Mouse (Mus musculus) MEL-GATA-1-ER (cell line): Measurements from ENCODE around the gene Shmt1.
"Not testable (repeated sequence)": the region's sequence is repeated elsewhere in the genome, so short reads cannot be mapped to it uniquely, and the experiment has no call there.

Experiments
- DNase-seq: peaks from one replicate; pipeline ENCODE4 v3.0.0-alpha.2; 2012; ENCODE audit warnings: low read depth; ENCODE audit errors: extremely low read depth

The Shmt1 gene

DNA sequence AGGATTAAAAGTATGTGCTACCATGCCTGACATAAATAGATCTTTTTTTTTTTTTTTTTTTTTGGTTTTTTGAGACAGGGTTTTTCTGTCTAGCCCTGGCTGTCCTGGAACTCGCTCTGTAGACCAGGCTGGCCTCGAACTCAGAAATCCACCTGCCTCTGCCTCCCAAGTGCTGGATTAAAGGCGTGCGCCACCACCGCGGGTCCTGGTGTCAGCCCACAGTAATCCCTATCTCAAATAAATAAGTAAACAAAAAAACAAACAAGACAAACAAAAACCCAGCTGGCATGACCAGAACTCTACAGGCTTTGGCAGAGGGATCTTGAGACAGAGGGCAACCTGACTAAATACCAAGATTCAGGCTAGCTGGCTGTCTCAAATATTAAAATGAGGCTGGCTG is at the start of gene Shmt1:
Gene Shmt1, minus strand, starts transcription at position 101 of the 400 bp plus-strand sequence.
- not testable (repeated sequence) for DNase-seq

DNA sequence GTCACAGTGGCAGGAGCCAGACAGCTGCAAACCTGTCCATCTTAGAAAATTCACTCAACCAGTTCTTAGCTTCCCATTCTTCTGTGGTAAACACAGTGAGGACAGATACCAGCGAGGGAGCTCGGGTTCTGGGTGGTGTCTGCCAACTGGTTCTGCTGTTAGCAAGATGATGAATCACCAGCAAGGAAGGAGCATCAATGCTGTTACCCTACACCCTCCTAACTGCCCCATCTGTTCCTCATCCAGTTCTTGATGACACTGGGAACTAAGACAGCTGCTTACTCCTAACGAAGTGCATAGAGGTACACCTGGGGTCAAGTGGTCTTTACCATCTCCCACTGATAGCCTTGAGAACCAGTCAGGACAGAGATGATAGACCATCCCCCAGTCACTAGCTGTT is 45.1 kb upstream of the Shmt1 start:
- no peak for DNase-seq

DNA sequence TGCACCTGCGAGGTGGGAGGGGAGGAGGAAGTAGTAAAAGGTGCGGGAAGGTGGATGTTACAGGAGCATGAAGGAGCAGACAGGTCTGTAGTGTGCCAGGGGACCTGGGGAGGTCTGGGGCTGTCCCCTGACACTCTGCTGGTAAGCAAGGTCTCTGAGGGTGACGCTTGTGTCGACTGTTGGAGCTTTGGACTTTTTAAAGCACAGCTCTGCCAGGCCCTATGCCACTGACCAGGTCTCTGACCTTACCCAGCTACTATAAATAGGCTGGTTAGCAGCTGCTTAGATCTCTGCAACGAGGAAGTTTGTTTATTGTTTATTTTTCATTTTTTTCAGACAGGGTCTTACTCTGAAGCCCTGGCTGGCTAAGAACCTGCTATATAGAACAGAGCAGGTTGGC is 33.9 kb upstream of the Shmt1 start:
- no peak for DNase-seq

- no peak for DNase-seq
These were observed 31.9 kb upstream of the Shmt1 start for GRCm38 (mm10) chr11:60843412-60843811.

GRCm38 (mm10) chr11:60841467-60842200 is 30.1 kb upstream of the Shmt1 start:
- DNase-seq: no peak

GRCm38 (mm10) chr11:60837644-60838406 is 26.3 kb upstream of the Shmt1 start:
- DNase-seq: no peak

DNA sequence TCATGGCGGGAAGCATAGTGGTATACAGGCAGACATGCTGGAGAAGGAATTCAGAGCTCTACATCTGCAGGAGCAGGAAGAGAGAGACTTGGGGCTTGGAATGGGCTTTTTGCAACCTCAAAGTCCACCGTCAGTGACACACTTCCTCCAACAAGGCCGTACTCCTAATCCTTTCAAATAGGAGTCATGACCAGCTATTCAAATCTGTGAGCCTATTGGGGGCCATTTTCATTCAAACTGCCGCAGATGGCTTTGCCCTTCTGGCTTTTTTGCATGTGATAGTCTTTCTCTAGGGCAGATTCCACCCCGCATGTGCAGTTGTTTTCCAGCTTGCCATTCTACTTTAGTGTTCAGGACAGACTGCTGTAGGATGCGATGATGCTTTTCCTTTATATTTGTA is 25.4 kb upstream of the Shmt1 start:
- no peak for DNase-seq

DNA sequence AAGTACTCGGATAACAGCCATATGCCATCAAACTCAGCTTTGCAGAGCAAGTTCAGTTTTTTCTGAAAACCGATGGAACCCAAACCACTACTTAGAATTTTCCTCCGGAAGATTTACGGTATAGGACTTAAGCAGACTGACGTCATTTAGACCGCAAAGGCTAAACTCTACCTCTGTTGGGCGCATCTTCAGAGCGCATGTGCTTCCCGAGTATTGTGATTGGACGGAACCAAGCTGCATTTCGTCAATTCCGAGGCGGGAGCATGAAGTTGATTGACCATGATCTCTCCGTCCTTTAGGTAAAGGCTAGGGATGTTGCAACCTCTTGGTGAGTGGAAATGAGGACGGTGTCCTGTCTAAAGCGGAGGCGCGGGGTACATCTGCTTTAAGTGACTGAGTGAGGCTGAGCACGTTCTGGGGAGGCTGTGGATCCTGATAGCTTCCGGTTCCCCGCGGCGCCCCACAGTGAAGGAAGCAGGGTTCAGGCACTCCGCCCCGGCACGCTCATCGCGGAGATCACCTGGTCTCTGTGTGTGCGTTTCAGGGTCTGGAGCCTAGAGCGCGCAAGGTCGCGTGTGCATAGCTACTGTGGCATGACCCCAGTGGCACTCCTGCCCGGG is 19.0 kb upstream of the Shmt1 start, which contains the start of gene Dhrs7b:
Gene Dhrs7b, plus strand, starts transcription at position 199 of the 620 bp plus-strand sequence.
- DNase-seq: peak; percentile 98

GRCm38 (mm10) chr11:60828903-60829302 is 17.4 kb upstream of the Shmt1 start:
- DNase-seq: no peak

- DNase-seq: no peak
These were observed 15.9 kb upstream of the Shmt1 start for GRCm38 (mm10) chr11:60827241-60827945.

- no peak for DNase-seq
These were observed 15.2 kb upstream of the Shmt1 start for GRCm38 (mm10) chr11:60826700-60827099.

GRCm38 (mm10) chr11:60825191-60825590 is 13.7 kb upstream of the Shmt1 start:
- no peak for DNase-seq

DNA sequence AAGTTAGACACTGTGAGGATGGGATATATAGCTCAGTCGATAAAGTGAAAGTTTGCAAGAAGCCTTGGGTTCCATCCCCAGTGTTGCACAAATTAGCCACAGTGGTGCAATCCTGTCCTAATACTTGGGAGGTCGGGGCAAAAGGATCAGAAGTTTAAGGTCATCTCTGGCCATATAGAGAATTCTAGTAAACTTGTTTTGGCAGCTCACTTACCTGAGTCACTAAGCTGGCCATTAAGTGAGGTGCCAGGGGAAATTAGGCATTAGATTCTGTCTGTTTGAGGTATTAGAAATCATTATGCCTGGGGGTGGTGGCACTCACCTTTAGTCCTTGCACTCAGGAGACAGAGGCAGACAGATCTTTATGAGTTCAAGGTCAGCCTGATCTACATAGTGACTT is 12.3 kb upstream of the Shmt1 start:
- DNase-seq: no peak

- no peak for DNase-seq
These were observed 4.9 kb upstream of the Shmt1 start for GRCm38 (mm10) chr11:60816398-60816797.

DNA sequence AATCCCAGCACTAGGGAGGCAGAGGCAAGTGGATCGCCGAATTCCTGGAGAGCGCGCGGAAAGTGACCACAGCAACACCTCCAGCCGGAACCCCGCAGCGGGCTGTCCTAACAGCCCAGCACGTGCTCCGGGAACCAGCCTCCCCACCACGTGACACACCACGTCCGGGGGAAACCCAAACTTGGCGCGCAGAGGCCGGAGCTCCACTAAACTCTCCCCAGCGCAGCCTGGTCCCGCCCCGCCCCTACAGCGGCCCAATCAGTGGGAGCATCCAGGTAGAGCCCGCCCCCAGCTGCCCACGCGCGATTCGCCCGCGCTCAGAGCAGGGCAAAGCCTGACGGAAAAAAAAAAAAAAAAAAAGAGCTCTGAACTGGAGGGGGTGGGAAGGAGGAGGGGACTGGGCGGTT is 461 bp downstream of the Shmt1 start:
- peak; percentile 87 for DNase-seq

DNA sequence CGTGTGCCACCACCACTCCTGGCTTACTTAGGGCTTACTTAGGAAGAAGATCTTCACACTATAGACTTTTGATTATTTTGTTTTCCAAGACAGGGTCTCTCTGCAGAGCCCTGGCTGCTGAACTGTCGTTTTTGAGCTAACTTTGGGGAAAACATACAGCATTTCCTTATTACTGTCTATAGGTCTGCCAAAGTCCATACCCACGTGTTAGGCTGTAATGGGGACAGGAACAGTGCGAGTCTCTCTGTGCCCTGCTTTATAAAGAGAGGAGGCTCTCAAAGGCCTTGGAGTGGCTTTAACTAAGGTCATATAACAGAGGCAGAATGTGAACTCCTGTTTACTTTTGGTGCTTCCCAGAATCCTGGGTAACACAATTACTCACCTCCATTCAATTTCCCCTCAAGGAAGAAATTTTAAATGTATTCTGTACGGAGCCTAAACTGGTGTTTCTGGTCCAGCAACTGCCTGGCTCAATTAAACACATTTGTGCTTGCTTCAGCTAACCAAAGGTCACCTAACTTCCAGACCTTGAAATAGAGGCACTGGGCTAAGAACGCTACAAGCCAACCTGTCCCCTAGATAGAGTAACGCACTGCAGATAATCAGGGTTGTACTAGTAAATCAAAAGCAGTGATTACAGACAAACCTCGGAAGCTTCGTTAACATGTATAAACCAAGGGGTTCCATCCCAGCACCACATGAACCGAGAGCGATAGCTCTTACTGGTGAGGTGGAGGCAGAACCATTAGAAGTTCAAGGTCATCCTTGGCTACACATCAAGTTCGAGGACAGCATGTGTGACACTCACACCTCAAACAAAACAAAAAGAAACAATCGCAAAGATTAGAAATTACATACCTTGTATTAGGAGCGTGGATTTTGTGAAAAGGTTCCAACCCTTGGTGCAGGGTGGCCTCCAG is 1.2 kb downstream of the Shmt1 start:
- no peak for DNase-seq

DNA sequence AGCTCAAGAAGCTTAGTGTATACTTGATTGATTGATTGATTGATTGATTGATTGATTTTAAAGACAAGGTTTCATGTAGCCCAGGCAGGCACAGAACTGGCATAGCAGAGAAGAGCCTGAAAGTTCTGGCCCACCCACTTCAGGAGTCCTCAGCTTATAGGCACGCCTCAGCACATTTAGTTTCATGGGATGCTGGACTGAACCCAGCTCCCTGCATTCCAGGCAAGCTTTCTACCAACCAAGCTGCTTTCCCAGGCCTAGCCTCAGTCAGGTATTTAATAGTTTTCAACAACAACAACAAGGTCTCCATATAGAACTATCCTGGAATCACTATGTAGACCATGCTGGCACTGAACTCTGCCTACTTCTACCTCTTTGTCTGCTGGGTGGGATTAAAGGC is 2.0 kb downstream of the Shmt1 start:
- no peak for DNase-seq

DNA sequence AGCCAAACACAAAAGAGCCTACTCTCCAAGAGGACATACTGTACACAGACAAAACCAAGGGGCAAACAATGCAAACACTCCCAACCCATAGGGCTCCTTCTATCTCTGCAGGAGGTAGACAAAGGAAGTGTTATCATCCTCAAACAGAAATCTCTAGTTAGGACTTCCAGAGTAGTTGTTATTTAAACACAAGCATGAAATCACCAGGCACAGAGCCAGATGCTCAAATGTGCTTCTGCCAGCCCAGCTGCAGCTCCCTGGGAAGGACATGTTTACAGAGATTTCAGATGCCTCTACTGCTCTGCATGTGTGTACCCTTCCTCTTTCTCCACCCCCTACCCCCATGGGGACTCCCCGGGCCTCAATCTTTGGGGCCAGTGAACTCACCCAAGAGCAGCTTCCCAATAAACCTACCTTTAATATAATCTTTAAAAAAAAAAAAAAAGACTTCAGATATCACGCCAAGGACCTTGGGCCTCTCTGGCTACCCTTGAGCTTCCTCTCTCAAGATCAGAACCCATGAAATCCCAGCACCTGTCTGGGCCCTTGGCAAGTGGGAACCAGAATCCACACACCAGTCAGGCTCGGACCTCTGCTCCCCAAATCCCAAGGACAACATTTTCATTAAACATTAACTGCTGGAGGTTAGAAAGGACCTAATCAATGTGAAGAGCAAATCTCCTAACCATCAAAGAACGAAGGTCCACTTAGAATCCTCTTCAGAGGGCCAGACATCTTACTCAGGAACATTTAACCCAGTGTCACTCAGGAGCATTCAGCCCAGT is 3.0 kb downstream of the Shmt1 start:
- DNase-seq: peak; percentile 63

- DNase-seq: no peak
These were observed 10.6 kb downstream of the Shmt1 start for GRCm38 (mm10) chr11:60800892-60801291.

GRCm38 (mm10) chr11:60799977-60800376 is 11.5 kb downstream of the Shmt1 start:
- DNase-seq: no peak
